Mouse (Mus musculus) kidney, embryonic 16.5 days (tissue): ENCODE measurements around the gene Gm10142. TPM values are rescaled to one million over a fixed set of nuclear protein-coding genes. Genes with fewer than 3 reads are reported as not detected.

Source experiments
- polyA plus RNA-seq: library from polyadenylated mRNA; unstranded; fragments of >200 nt; fragmentation: Nextera tagmentation; extraction: Ambion mirVana; gene quantifications from 2 replicates; pipeline ENCODE4 v1.2.1, GENCODE M21; 2015

Gm10142 gene
- polyA plus RNA-seq, 1 experiment from 2014 or later, result not detected

Other genes starting within 250 kb of the Gm10142 start
- 36.5 and 36.6 TPM in 2 replicates for gene Fam207a, start 200.0 kb upstream of the Gm10142 start, polyA plus RNA-seq
- gene Itgb2, start 185.6 kb upstream of the Gm10142 start, polyA plus RNA-seq, result 1.6 and 1.7 TPM in 2 replicates
- gene Pttg1ip, start 134.1 kb upstream of the Gm10142 start, polyA plus RNA-seq, result 194 and 206 TPM in 2 replicates
- 365 and 369 TPM in 2 replicates for gene Sumo3, start 109.7 kb upstream of the Gm10142 start, polyA plus RNA-seq
- 2.2 TPM in 1 of 2 replicates, not detected in the other for gene Gm49325, start 109.6 kb upstream of the Gm10142 start, polyA plus RNA-seq
- gene Ube2g2, start 93.5 kb upstream of the Gm10142 start, polyA plus RNA-seq, result 78.8 and 90.2 TPM in 2 replicates
- 0.26 and 0.71 TPM in 2 replicates for gene Tspear, start 29.2 kb upstream of the Gm10142 start, polyA plus RNA-seq
- not detected in 2 replicates for gene Gm19402, start 25.1 kb upstream of the Gm10142 start, polyA plus RNA-seq
- not detected in 2 replicates for gene Gm9508, start 18.6 kb upstream of the Gm10142 start, polyA plus RNA-seq
- not detected in 2 replicates for gene Gm10272, start 9.2 kb upstream of the Gm10142 start, polyA plus RNA-seq
- not detected in 2 replicates for gene Gm10024, start 4.3 kb upstream of the Gm10142 start, polyA plus RNA-seq
- gene Krtap12-1, start 4.8 kb downstream of the Gm10142 start, polyA plus RNA-seq, result not detected in 2 replicates
- gene Gm10100, start 10.7 kb downstream of the Gm10142 start, polyA plus RNA-seq, result not detected in 2 replicates
- gene Gm18596, start 26.8 kb downstream of the Gm10142 start, polyA plus RNA-seq, result not detected in 2 replicates
- gene Gm9736, start 35.5 kb downstream of the Gm10142 start, polyA plus RNA-seq, result not detected in 2 replicates
- not detected in 2 replicates for gene Gm3233, start 43.9 kb downstream of the Gm10142 start, polyA plus RNA-seq
- gene Gm3238, start 55.5 kb downstream of the Gm10142 start, polyA plus RNA-seq, result not detected in 2 replicates
- not detected in 2 replicates for gene Gm7138, start 61.1 kb downstream of the Gm10142 start, polyA plus RNA-seq
- not detected in 2 replicates for gene Gm3250, start 66.7 kb downstream of the Gm10142 start, polyA plus RNA-seq
- gene Gm7137, start 72.4 kb downstream of the Gm10142 start, polyA plus RNA-seq, result not detected in 2 replicates
- not detected in 2 replicates for gene Gm9639, start 79.3 kb downstream of the Gm10142 start, polyA plus RNA-seq
- not detected in 2 replicates for gene Gm19668, start 83.3 kb downstream of the Gm10142 start, polyA plus RNA-seq
- gene Gm9507, start 96.0 kb downstream of the Gm10142 start, polyA plus RNA-seq, result not detected in 2 replicates
- not detected in 2 replicates for gene Gm2696, start 98.9 kb downstream of the Gm10142 start, polyA plus RNA-seq
- not detected in 2 replicates for gene Krtap10-4, start 111.3 kb downstream of the Gm10142 start, polyA plus RNA-seq
- not detected in 2 replicates for gene Krtap10-10, start 120.1 kb downstream of the Gm10142 start, polyA plus RNA-seq
- gene Gm36176, start 131.0 kb downstream of the Gm10142 start, polyA plus RNA-seq, result not detected in 2 replicates
- not detected in 2 replicates for gene Gm10318, start 137.1 kb downstream of the Gm10142 start, polyA plus RNA-seq
- gene Gm3285, start 146.2 kb downstream of the Gm10142 start, polyA plus RNA-seq, result not detected in 2 replicates
- 4.6 and 4.9 TPM in 2 replicates for gene Lrrc3, start 186.7 kb downstream of the Gm10142 start, polyA plus RNA-seq